In the genomic region with DNA sequence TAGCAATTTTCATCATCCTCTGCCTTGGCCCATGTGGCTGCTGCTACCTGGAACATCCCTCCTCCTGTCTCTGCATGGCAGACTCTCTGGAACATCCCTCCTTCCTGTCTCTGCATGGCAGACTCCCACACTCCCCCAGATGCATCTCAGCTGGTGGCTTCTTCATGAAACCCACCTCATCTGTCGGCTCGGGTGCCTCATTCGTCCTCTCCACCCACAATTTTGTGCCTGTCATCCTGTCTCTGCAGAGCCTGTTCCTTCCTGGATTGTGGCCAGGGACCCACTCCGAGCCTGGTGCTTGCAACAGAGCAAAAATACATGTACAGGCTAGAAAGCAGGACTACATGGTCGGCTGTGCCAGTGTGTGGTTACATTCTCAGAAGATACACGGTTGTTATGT, we compare ENCODE assay signal across 10 mouse cellular contexts.
A peak's percentile ranks its signal among the peaks of the same experiment; 100 is the strongest.
DNase-seq lines count a peak whose midpoint lies in the region.
"Had no signal": no experiment of that assay in that cellular context is flagged by ENCODE, and none has a peak within 500 bp of the region (broad histone marks: within the 10 kb centered on the region; RNA-seq: fewer than 3 reads in every experiment).

No protein-coding gene starts in this region.

- peak; percentile 17 to 31 for DNase-seq in kidney, postnatal 4 days
- no peak for DNase-seq in kidney, postnatal 14 days
- DNase-seq in frontal cortex, adult 2 months (ENCODE audit: extremely low spot score in 1 of 2, low spot score in 1 of 2), result peak; percentile 73 to 81
- DNase-seq in frontal cortex, postnatal 25 days (ENCODE audit: low spot score in 2 of 2), result peak; percentile 19 to 61
- DNase-seq in lung, postnatal 4 days, result peak; percentile 6 to 31
- DNase-seq in cerebellum, adult 8-10 months, result no peak
- DNase-seq in cerebellum, adult 9-11 months, result no peak
- DNase-seq: cerebellum, postnatal 25 days; heart, postnatal 10 days; thymus, postnatal 25 days had no signal

Comparison
In these comparisons a context has a peak if more than half of its experiments do, and no peak if none do; other contexts are left out.
1. DNase-seq: peak in kidney, postnatal 4 days (2 of 2), frontal cortex, adult 2 months (2 of 2), frontal cortex, postnatal 25 days (2 of 2) and lung, postnatal 4 days (2 of 2); none in kidney, postnatal 14 days (single experiment), cerebellum, adult 8-10 months (single experiment) and cerebellum, adult 9-11 months (single experiment).